ENCODE assay signal across 26 mouse cellular contexts in genomic region chr2:15526241-15526924, GRCm38 (mm10). TPM values are rescaled to one million over a fixed set of nuclear protein-coding genes. Genes with fewer than 3 reads are reported as not detected.
"Had no signal": no experiment of that assay in that cellular context is flagged by ENCODE, and none has a peak within 500 bp of the region (broad histone marks: within the 10 kb centered on the region; RNA-seq: fewer than 3 reads in every experiment).

Gene Malrd1 (plus strand): TSS chr2:15526479.

- H3K4me1 ChIP-seq: kidney, embryonic 15.5 days; liver, embryonic 13.5 days; midbrain, embryonic 12.5 days; midbrain, embryonic 15.5 days; neural tube, embryonic 12.5 days had no signal

- H3K27me3 ChIP-seq: kidney, embryonic 15.5 days; liver, embryonic 13.5 days; midbrain, embryonic 12.5 days; midbrain, embryonic 15.5 days; neural tube, embryonic 12.5 days had no signal

- H3K9me3 ChIP-seq: midbrain, embryonic 15.5 days had no signal

- DNase-seq: kidney, adult 8-10 months; kidney, postnatal 36 days; liver, embryonic 13.5 days; lung, adult 2 months; lung, postnatal 14 days; lung, postnatal 4 days; retina, postnatal 1 day; right cerebral cortex, postnatal 25 days; thymus, adult 2 months; thymus, postnatal 14 days had no signal

- H3K36me3 ChIP-seq: kidney, embryonic 15.5 days; liver, embryonic 13.5 days; midbrain, embryonic 12.5 days; midbrain, embryonic 15.5 days; neural tube, embryonic 12.5 days had no signal

- H3K27ac ChIP-seq: kidney, embryonic 15.5 days; left cerebral cortex, adult 2 months; liver, embryonic 13.5 days; midbrain, embryonic 12.5 days; midbrain, embryonic 15.5 days; neural tube, embryonic 12.5 days had no signal

- H3K4me3 ChIP-seq: kidney, embryonic 15.5 days; left cerebral cortex, adult 2 months; liver, embryonic 13.5 days; midbrain, embryonic 12.5 days; midbrain, embryonic 15.5 days; neural tube, embryonic 12.5 days had no signal

- H3K9ac ChIP-seq: kidney, embryonic 15.5 days; liver, embryonic 13.5 days; midbrain, embryonic 12.5 days; midbrain, embryonic 15.5 days; neural tube, embryonic 12.5 days had no signal

- ATAC-seq: inflammation-experienced regulatory T-cells, adult 6 months; midbrain, embryonic 15.5 days had no signal

- H3K4me2 ChIP-seq: kidney, embryonic 15.5 days; liver, embryonic 13.5 days; midbrain, embryonic 12.5 days; midbrain, embryonic 15.5 days; neural tube, embryonic 12.5 days had no signal

RNA-seq across cellular contexts. Expression of gene Malrd1, which starts in this region (rescaled TPM):
- total RNA-seq: layer of hippocampus, adult 18-20 months; layer of hippocampus, postnatal 25 days; left cerebral cortex, adult 2 months; left cerebral cortex, postnatal 36 days; megakaryocyte progenitor cell, adult 5-6 weeks; megakaryocyte-erythroid progenitor cell, adult 5-6 weeks; neutrophil, adult 5-6 weeks had no signal
- polyA plus RNA-seq: inflammation-experienced regulatory T-cells, adult 6 months; liver, adult 2 months; liver, embryonic 13.5 days; liver, embryonic 16.5 days; lung, adult 2 months; lung, embryonic 16.5 days; spleen, adult 2 months had no signal
